Mouse (Mus musculus) MEL (cell line): ENCODE data around the gene Gnb5. TPM values are rescaled to one million over a fixed set of nuclear protein-coding genes. Genes with fewer than 3 reads are reported as not detected.
A peak's percentile ranks its signal among the peaks of the same experiment; 100 is the strongest.

Experiments used
- DNase-seq: peaks from one replicate; pipeline ENCODE4 v3.0.0; 2011; ENCODE audit warnings: low read depth, low spot score
- H3K27ac ChIP-seq: 2 replicates; pipeline ENCODE4 v1.5.1; 2012; ENCODE audit warnings: low read depth, mild to moderate bottlenecking, control low read depth, low read length, moderate library complexity; ENCODE audit not compliant: control insufficient read depth
- H3K27me3 ChIP-seq, 2 experiments: fragments of 150-350 bp in 1 of 2; sonication (generic) in 1 of 2; 2 replicates each; pipeline ENCODE4 v1.6.1; 2012; ENCODE audit warnings: low read length in 2 of 2, mild to moderate bottlenecking in 2 of 2, improper control_type of control experiment in 1 of 2, moderate library complexity in 1 of 2; ENCODE audit not compliant: insufficient read depth in 2 of 2, control insufficient read depth in 1 of 2
- H3K36me3 ChIP-seq, 2 experiments: 2 replicates each; pipeline ENCODE4 v1.6.1; 2012 to 2014; ENCODE audit warnings: low read length in 2 of 2, improper control_type of control experiment in 1 of 2, inconsistent platforms in 1 of 2, mild to moderate bottlenecking in 1 of 2; ENCODE audit not compliant: insufficient read depth in 2 of 2, control insufficient read depth in 1 of 2
- H3K4me1 ChIP-seq, 2 experiments: fragments of 150-350 bp in 1 of 2; sonication (generic) in 1 of 2; 2 replicates each; pipeline ENCODE4 v1.6.1; 2012; ENCODE audit warnings: low read length in 2 of 2, improper control_type of control experiment in 1 of 2, mild to moderate bottlenecking in 1 of 2; ENCODE audit not compliant: insufficient read depth in 2 of 2, control insufficient read depth in 1 of 2
- H3K4me3 ChIP-seq, 2 experiments: fragments of 150-350 bp in 1 of 2; sonication (generic) in 1 of 2; 2 replicates each; pipeline ENCODE4 v1.5.1; 2012; ENCODE audit warnings: low read depth in 2 of 2, low read length in 2 of 2, mild to moderate bottlenecking in 2 of 2, moderate library complexity in 2 of 2, control low read depth in 1 of 2, improper control_type of control experiment in 1 of 2; ENCODE audit not compliant: control insufficient read depth in 1 of 2, insufficient read depth in 1 of 2
- H3K79me2 ChIP-seq: 2 replicates; pipeline ENCODE4 v1.6.1; 2012; ENCODE audit warnings: mild to moderate bottlenecking, low read length, moderate library complexity; ENCODE audit not compliant: control insufficient read depth, poor library complexity, insufficient read depth
- H3K9ac ChIP-seq: 2 replicates; pipeline ENCODE4 v1.6.1; 2012; ENCODE audit warnings: low read depth, mild to moderate bottlenecking, control low read depth, low read length, moderate library complexity; ENCODE audit not compliant: control insufficient read depth, poor library complexity, severe bottlenecking
- H3K9me3 ChIP-seq: fragments of 150-350 bp; sonication (generic); replicated peaks from 2 replicates; pipeline ENCODE4 v1.6.1; 2012; ENCODE audit warnings: mild to moderate bottlenecking, low read length, improper control_type of control experiment, moderate library complexity; ENCODE audit not compliant: insufficient read depth
- CHD1 ChIP-seq: IDR thresholded peaks from 2 replicates; pipeline ENCODE4 v1.6.1; 2012; ENCODE audit warnings: low read depth, mild to moderate bottlenecking, inconsistent platforms, low read length, improper control_type of control experiment
- CTCF ChIP-seq, 3 experiments: IDR thresholded peaks in 2 of 3; conservative IDR thresholded peaks in 1 of 3; 2 replicates each; pipeline ENCODE4 v1.5.1; 2011 to 2012; ENCODE audit warnings: low read length in 3 of 3, low read depth in 2 of 3, mild to moderate bottlenecking in 2 of 3, improper control_type of control experiment in 1 of 3, inconsistent platforms in 1 of 3, mixed read lengths in 1 of 3, moderate library complexity in 1 of 3; ENCODE audit not compliant: control insufficient read depth in 1 of 3, insufficient read depth in 1 of 3, poor library complexity in 1 of 3, severe bottlenecking in 1 of 3
- ETS1 ChIP-seq: IDR thresholded peaks from 2 replicates; pipeline ENCODE4 v1.6.1; 2012; ENCODE audit warnings: low read depth, mild to moderate bottlenecking, inconsistent platforms, low read length, improper control_type of control experiment, moderate library complexity
- GATA1 ChIP-seq: IDR thresholded peaks from 2 replicates; pipeline ENCODE4 v1.6.1; 2011; ENCODE audit warnings: low read depth, low read length, improper control_type of control experiment
- MXI1 ChIP-seq: IDR thresholded peaks from 2 replicates; pipeline ENCODE4 v1.6.1; 2011; ENCODE audit warnings: mild to moderate bottlenecking, low read depth, low read length, improper control_type of control experiment
- POLR2AphosphoS5 ChIP-seq: IDR thresholded peaks from 2 replicates; pipeline ENCODE4 v1.6.1; 2012; ENCODE audit warnings: low read depth, borderline replicate concordance, mild to moderate bottlenecking, inconsistent platforms, low read length, moderate library complexity, mixed read lengths
- RAD21 ChIP-seq: IDR thresholded peaks from 2 replicates; pipeline ENCODE4 v1.6.1; 2011; ENCODE audit warnings: mild to moderate bottlenecking, low read depth, low read length, improper control_type of control experiment
- SMC3 ChIP-seq: IDR thresholded peaks from 2 replicates; pipeline ENCODE4 v1.6.1; 2011; ENCODE audit warnings: low read depth, low read length, improper control_type of control experiment
- TAL1 ChIP-seq: IDR thresholded peaks from 2 replicates; pipeline ENCODE4 v1.6.1; 2012; ENCODE audit warnings: mild to moderate bottlenecking, inconsistent platforms, low read length, moderate library complexity, mixed read lengths
- TBP ChIP-seq: IDR thresholded peaks from 2 replicates; pipeline ENCODE4 v1.8.0; 2011; ENCODE audit warnings: low read depth, low read length, improper control_type of control experiment
- USF2 ChIP-seq, 2 experiments: IDR thresholded peaks; 2 replicates each; pipeline ENCODE4 v1.6.1; 2011 to 2012; ENCODE audit warnings: improper control_type of control experiment in 2 of 2, low read length in 2 of 2, borderline replicate concordance in 1 of 2, inconsistent platforms in 1 of 2, low read depth in 1 of 2, mild to moderate bottlenecking in 1 of 2; ENCODE audit not compliant: insufficient read depth in 1 of 2
- ZC3H11A ChIP-seq: IDR thresholded peaks from 2 replicates; pipeline ENCODE4 v1.6.1; 2012; ENCODE audit warnings: low read depth, mild to moderate bottlenecking, inconsistent platforms, low read length, improper control_type of control experiment
- ZNF384 ChIP-seq: IDR thresholded peaks from 2 replicates; pipeline ENCODE4 v1.6.1; 2012; ENCODE audit warnings: low read depth, mild to moderate bottlenecking, inconsistent platforms, low read length, improper control_type of control experiment
- polyA plus RNA-seq, 2 experiments: library from polyadenylated mRNA; stranded (reverse) in 1 of 2; unstranded in 1 of 2; fragments of >175 nt in 1 of 2; fragments of >200 nt in 1 of 2; gene quantifications; 2 replicates each; pipeline versions ENCODE4 v1.2.1 to v1.2.4; 2012; ENCODE audit warnings: low replicate concordance in 2 of 2, low read depth in 1 of 2; ENCODE audit not compliant: insufficient read length in 2 of 2, insufficient read depth in 1 of 2, missing spikeins in 1 of 2
- total RNA-seq: library from RNA; depleted of rRNA; stranded (reverse); fragments of 300-350 nt; gene quantifications from 2 replicates; pipeline ENCODE4 v1.2.3, GENCODE M21; 2012

Gnb5 gene
- total and polyA plus RNA-seq, 3 experiments = 4.0 to 6.5 TPM; not detected in 1

DNA sequence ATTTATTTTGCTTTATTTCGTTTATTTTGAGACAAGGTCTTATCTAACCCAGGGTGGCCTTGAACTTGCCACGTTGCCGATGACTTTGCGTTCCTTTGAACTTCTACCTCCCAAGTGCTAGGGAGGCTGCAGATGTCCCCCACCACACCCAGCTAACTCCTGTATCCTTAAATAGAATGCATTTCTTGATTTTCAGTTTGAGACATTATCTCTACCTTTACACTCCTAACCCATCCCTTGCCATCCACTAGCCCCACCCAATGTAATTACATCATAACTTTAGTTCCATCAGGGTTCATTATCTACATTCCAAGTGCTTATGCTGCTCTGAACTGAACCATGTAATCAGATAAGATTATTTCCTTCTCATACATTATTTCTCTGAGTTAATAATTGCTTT lies 49.7 kb downstream of the Gnb5 start:
- DNase-seq = peak; percentile 33
- H3K36me3 ChIP-seq = peaks cover 0 to 3% of the 10 kb centered on the region in 2 experiments; a peak in 2 of 4 replicates
- no peaks in the 10 kb centered on the region; a peak in 1 of 4 replicates for H3K27me3 ChIP-seq
- H3K27ac ChIP-seq = no peak overlapping the region
- TF ChIP-seq ETS1 (0 out of 2 replicates have a peak, but pooled peaks have one; percentile 13), USF2 (IDR thresholded peaks at IDR 0.05; ENCODE audit: borderline replicate concordance in 1 of 2, insufficient read depth in 1 of 2, low read depth in 1 of 2, low read length in 2 of 2) (no peak), POLR2AphosphoS5 (no peak), GATA1 (peak; percentile 37; the same call in 1 of the 2 replicates), TAL1 (no peak)
- TF ChIP-seq, all 39 proteins: peak for 2
- H3K9ac ChIP-seq = no peak overlapping the region
- H3K9me3 ChIP-seq = no peaks in the 10 kb centered on the region
- H3K4me1 ChIP-seq = peaks cover 3% of the 10 kb centered on the region in 2 experiments; a peak in 3 of 4 replicates
- no peak overlapping the region for H3K4me3 ChIP-seq
- H3K79me2 ChIP-seq = no peaks in the 10 kb centered on the region

DNA sequence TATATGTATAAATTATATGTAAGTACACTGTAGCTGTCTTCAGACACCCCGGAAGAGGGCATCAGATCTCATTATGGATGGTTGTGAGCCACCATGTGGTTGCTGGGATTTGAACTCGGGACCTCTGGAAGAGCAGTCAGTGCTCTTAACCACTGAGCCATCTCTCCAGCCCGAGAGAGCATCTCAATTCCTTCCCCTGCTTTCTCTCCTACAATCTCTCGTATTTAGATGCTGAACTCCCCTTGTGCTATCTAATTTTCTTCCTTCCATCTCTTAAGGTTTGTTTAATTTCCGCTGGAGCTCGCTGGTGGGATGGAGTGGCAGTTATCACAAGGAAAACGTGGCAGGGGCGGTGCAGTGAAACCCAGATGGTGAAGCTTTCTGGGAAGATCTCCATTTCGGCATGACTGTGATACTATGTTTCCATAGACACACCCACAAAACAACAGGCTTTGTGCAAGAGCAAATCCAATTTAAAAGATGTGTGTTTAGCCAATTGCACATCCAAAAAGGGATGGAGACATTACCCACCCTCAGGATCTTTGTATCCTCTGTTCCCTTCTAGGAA lies 51.1 kb downstream of the Gnb5 start:
- peak; percentile 8 for DNase-seq
- Histone ChIP-seq H3K9me3 (no peaks in the 10 kb centered on the region), H3K27ac (no peak overlapping the region), H3K36me3 (peaks cover 0 to 3% of the 10 kb centered on the region in 2 experiments; a peak in 2 of 4 replicates), H3K4me1 (peaks cover 3% of the 10 kb centered on the region in 2 experiments; a peak in 3 of 4 replicates), H3K9ac (no peak overlapping the region), H3K27me3 (no peaks in the 10 kb centered on the region; a peak in 1 of 4 replicates), H3K4me3 (no peak overlapping the region), H3K79me2 (no peaks in the 10 kb centered on the region)
- TF ChIP-seq CHD1 = no peak
- peak; percentile 72 for TF ChIP-seq TBP

DNA sequence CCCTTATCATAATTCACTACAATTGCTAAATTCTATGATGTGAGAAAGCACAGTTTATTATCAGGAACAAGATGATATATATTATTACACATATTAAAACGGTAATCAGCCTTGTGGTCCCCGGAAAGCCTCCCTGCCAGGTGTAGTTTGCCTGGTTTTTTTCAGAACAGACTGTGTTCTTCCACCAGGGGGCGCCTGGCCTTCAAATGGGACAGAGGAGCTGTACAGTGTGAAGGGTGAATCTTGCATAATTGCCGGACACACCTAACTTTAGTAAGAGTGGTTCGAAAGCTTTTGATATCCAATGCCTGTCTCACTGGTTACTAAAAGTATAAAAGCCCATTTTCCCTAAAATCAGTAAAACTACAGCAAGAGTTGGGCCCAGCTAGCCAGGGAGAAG lies 55.6 kb downstream of the Gnb5 start:
- no peak overlapping the region for H3K9ac ChIP-seq
- 0 out of 4 replicates have a peak, but pooled peaks cover 0 to 3% of the 10 kb centered on the region in 2 experiments for H3K36me3 ChIP-seq
- H3K4me1 ChIP-seq = 0 out of 4 replicates have a peak, but pooled peaks cover 0 to 3% of the 10 kb centered on the region in 2 experiments
- no peaks in the 10 kb centered on the region for H3K9me3 ChIP-seq
- peak; percentile 74 for DNase-seq
- H3K27me3 ChIP-seq = no peaks in the 10 kb centered on the region
- no peak overlapping the region for H3K4me3 ChIP-seq
- no peak overlapping the region for H3K27ac ChIP-seq
- no peaks in the 10 kb centered on the region for H3K79me2 ChIP-seq
- no peak for TF ChIP-seq MXI1
- peak; percentile 79 for TF ChIP-seq RAD21
- peak; percentile 71 to 97 (median 88) for TF ChIP-seq CTCF (IDR thresholded peaks at IDR 0.05 in 2 of 3, conservative IDR thresholded peaks at IDR 0.05 in 1 of 3; ENCODE audit: control insufficient read depth in 1 of 3, insufficient read depth in 1 of 3, low read depth in 2 of 3, low read length in 3 of 3, poor library complexity in 1 of 3, severe bottlenecking in 1 of 3)
- peak; percentile 73 for TF ChIP-seq ZNF384
- TF ChIP-seq SMC3 = peak; percentile 99
- peak; percentile 80 for TF ChIP-seq ZC3H11A
